Mouse (Mus musculus) NIH3T3 (cell line): Measurements from ENCODE around the gene Atcay.
A peak's percentile ranks its signal among the peaks of the same experiment; 100 is the strongest.
"Not testable (repeated sequence)": the region's sequence is repeated elsewhere in the genome, so short reads cannot be mapped to it uniquely, and the experiment has no call there.

Source experiments
- DNase-seq: peaks from one replicate; pipeline ENCODE4 v3.0.0-alpha.2; 2012; ENCODE audit warnings: low read depth

The Atcay gene

DNA sequence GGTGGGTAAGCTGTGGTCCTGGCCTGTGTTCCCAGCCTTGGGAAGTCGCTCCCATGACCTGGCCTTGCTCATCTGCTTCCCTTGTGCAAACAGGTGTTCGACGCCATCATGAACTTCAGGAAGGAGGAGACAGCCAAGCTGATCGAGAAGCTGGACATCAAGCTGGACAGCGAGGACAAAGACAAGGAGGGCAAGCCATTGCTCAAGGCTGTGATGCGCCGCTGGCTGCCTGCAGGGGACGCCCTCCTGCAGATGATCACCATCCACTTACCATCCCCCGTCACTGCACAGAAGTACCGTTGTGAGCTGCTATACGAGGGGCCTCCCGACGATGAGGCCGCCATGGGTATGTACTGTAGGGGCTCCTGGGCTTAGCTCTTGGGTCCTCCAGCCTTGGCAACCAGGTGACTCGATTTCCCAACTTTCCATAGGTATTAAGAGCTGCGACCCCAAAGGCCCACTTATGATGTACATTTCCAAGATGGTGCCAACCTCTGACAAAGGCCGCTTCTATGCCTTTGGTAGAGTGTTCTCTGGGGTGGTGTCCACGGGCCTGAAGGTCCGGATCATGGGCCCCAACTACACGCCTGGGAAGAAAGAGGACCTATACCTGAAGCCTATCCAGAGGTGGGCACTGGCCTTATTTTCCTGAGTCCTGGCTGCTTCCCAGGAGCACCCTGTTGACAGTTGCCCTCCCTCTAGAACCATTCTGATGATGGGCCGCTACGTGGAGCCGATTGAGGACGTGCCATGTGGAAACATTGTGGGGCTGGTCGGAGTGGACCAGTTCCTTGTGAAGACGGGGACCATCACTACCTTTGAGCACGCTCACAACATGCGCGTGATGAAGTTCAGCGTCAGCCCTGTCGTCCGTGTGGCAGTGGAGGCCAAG lies 50.9 kb downstream of the Atcay start:
- peak; percentile 42 for DNase-seq

DNA sequence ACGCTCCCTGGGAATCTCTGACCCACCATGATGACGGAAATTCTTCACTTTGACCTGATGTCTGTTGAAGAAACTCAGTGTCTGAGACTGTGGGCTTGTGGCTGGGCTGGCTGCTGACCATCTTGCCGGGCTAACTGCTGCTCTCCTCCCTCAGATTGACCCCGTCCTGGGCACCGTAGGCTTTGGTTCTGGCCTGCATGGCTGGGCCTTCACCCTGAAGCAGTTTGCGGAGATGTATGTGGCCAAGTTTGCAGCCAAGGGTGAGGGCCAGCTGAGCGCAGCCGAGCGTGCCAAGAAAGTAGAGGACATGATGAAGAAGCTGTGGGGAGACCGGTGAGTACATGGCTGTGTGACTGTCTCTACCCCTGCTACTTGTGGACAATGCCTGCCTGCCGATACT lies 51.7 kb downstream of the Atcay start:
- no peak for DNase-seq

GRCm38 (mm10) chr10:81177958-81178712 lies 52.5 kb downstream of the Atcay start:
- no peak for DNase-seq

DNA sequence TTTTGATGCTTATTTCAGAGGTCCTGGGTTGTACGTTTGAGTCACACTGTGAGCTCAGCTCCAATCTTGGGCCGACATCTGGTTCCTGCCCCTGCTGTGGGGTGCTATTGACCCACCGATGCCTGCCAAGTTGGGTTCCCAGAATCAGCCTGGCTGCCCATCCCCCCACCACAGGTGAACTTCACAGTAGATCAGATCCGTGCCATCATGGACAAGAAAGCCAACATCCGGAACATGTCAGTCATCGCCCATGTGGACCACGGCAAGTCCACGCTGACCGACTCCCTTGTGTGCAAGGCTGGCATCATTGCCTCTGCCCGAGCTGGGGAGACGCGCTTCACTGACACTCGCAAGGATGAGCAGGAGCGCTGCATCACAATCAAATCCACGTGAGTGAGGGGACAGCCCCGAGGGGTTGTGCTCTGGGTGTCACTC lies 53.1 kb downstream of the Atcay start:
- peak; percentile 73 for DNase-seq

GRCm38 (mm10) chr10:81176466-81177271 lies 54.0 kb downstream of the Atcay start, which contains the start of gene Eef2:
Gene Eef2 (plus strand): TSS chr10:81176631.
- peak; percentile 100 for DNase-seq

- peak; percentile 93 for DNase-seq
Measured at GRCm38 (mm10) chr10:81175936-81176465, 54.6 kb downstream of the Atcay start.

DNA sequence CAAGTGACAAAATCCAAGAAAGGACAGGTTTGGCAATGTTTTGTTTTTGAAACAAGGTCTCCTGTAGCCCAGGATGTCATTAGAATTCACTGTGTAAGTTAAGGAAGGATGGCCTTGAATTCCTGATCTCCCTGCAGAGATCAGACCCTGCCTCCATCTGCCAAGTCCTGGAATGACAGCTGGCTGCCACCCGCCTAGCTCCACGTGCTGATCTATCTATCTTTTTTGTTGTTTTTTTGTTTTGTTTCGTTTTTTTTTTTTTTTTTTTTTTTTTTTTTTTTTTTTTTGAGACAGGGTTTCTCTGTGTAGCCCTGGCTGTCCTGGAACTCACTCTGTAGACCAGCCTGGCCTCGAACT lies 55.3 kb downstream of the Atcay start:
- not testable (repeated sequence) for DNase-seq

DNA sequence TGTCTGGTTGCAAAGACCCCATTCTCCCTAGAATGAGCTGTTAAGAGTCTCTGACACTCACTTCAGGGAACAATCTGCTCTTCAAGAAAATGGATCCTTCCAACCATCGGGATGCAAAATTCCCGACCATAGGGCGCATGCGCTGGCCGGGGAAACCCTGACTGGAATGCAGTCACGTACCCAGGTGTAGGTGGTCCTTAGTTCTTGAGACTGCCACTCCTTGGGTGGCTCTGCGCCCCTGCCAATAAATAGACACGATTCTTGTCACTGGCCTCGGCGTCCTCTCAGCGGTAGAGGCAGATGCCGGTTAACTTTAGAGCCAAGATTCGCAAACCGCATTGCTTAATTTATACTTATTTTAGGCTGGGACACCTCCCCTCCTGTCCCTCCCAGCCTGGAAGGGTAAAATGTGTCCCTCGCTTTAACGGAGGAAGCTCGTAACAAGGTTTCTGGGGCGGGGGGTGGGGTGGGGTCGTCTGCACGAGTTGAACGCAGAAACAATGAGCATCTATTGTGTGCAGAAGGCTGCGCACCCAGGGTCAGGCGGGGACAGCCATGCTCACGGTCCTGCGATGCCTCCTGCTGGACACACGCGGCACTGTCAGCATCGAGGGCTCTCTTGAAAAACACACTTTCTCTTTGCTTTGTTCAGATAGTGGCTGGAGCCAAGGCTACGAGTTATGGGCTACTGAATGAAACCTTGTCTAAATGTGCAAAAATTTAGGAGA lies 55.9 kb downstream of the Atcay start:
- DNase-seq = peak; percentile 96

- DNase-seq = peak; percentile 95
Measured at GRCm38 (mm10) chr10:81173132-81173531, 57.5 kb downstream of the Atcay start.

- not testable (repeated sequence) for DNase-seq
Measured at GRCm38 (mm10) chr10:81169411-81169900, 61.2 kb downstream of the Atcay start.

- DNase-seq = peak; percentile 86
Measured at GRCm38 (mm10) chr10:81168521-81169244, 62.0 kb downstream of the Atcay start.

DNA sequence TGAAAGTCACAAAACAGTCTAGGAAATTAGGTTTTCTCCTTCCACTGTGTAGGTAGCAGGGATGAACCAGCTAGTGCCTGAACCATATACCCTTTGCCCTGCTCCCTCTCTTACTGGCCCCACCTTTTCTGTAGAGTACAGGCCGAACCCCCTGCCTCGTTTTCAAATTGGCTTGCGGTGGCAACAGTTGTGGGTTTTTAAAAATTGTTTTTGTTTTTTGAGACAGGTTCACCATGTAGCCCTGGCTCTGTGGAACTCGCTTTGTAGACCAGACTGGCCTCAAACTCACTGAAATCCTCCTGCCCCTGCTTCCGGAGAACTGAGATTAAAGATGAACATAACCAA lies 62.6 kb downstream of the Atcay start:
- no peak for DNase-seq

- DNase-seq = peak; percentile 100
Measured at GRCm38 (mm10) chr10:81167200-81168086, 63.2 kb downstream of the Atcay start, which contains the start of gene Pias4. Gene Pias4 (minus strand): TSS chr10:81167923.

DNA sequence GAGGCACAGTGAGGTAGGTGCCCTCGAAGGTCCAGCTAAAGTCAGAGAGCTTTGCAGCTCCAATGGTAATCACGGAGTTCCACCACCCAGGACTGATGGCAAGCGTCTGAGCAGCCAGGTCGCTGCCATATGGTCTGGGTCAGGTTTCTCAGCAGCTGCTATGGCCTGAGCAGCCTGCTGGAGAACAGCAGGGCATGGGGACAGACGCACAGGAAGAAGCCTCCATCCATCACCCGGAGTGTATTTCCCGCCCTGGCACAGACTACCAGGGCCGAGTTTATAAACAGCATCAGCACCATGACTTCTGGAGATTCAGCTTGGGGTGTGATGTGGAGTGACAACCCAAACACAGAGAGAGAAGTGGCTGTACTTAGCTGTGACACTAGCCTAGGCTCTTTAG lies 65.5 kb downstream of the Atcay start:
- no peak for DNase-seq

GRCm38 (mm10) chr10:81162318-81162652 lies 68.3 kb downstream of the Atcay start:
- no peak for DNase-seq

GRCm38 (mm10) chr10:81161602-81162317 lies 68.9 kb downstream of the Atcay start:
- no peak for DNase-seq

DNA sequence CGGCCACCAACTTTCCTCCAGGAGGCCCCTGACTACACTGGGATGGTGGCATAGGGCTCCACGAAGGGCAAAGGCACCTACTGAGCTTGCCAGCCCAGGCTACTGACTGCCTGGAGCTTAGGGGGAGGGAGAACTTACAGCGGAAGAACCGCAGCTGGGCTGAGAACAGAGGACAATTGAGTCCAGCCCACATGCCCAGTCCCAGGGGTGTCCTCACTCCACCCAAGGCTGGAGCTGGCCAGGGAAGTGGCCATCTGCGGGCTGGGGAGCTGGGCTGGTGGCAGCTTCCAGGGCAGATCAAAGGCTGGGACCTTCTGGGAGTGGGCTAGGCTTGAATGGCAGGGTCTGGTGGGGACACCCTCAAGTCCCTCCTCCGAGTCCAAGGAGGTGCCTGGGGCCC lies 75.9 kb downstream of the Atcay start:
- no peak for DNase-seq
